Mouse (Mus musculus) large intestine, adult 2 months (tissue): ENCODE data around the gene Vmn1r91. TPM values are rescaled to one million over a fixed set of nuclear protein-coding genes. Genes with fewer than 3 reads are reported as not detected.
"Not testable (repeated sequence)": the region's sequence is repeated elsewhere in the genome, so short reads cannot be mapped to it uniquely, and the experiment has no call there.

ENCODE experiments used
- DNase-seq: peaks from one replicate; pipeline ENCODE4 v3.0.0-alpha.2; 2012; ENCODE audit warnings: low read depth, low spot score
- WGBS: fragments of 180-500 bp; shearing (Covaris S2); methylation state at CpG from one replicate; pipeline ENCODE4 v1.1.7; 2018; 5-methylcytosine and 5-hydroxymethylcytosine counted together
- polyA plus RNA-seq: library from polyadenylated mRNA; depleted of rRNA; stranded (reverse); fragments of >200 nt; gene quantifications from 2 replicates; pipeline ENCODE4 v1.2.3, GENCODE M21; 2012; rRNA removed

Gene Vmn1r91
- 0.08 and 0.12 TPM in 2 replicates for polyA plus RNA-seq

DNA sequence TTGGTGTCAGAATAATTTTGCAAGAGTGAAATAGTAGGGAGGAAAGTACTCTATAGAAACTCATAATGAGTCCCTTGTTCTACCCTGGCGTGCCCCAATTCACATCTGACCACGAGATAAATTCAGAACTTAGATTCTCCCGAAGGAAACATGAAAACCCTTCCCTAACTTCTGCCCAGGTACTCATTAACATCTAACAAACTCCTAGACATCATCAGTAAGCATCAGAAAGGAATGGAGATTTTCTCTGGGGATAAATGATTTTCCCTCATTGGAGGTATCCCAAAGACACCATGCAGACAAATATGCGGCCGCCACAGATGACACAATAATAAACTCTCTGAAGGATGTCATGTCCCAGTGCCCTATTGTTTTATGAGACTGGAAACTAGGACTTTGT, at the start of gene Vmn1r91:
Gene Vmn1r91, plus strand, starts transcription at position 301 of the 400 bp plus-strand sequence.
- WGBS = 77% methylated on average over 5 of the region's 5 CpGs
- DNase-seq = not testable (repeated sequence)

DNA sequence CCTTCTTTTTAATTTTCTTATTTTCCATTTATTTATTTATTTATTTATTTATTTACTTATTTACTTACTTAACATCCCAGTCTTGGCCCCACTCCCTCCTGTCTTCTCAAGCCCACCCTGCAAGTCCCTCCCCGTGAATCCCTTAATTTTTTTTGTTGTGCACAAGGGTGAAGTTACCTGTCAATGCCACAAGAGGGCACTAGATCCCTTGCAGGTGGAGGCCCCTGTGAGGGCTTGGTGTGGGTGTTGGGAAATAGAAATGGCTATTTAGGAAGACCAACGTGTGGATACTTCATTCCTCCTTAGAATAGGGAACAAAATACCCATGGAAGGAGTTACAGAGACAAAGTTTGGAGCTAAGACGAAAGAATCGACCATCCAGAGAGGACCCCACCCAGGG, 35.4 kb upstream of the Vmn1r91 start:
- WGBS = 68% methylated on average over 4 of the region's 4 CpGs
- not testable (repeated sequence) for DNase-seq

DNA sequence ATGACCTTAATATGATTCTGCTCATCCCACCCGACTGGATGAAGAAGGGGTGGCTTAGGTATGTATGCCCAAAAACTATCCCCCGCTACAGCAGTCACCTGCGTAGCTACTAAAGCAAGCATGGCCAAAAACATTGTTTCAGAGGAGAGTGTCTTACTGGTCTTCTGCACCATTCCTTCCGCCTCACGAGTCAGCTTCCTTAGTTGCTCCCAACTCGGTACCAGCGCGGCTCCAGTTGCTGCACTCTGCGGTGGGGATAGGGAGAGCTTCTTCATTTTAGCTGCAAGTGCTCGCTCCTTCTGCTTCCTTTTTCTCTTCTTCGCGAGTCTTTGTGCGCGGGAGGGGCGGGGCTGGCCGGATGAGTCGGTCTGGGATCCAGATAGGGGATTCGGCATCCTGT, 21.4 kb upstream of the Vmn1r91 start:
- 70% methylated on average over 18 of the region's 18 CpGs for WGBS
- DNase-seq = not testable (repeated sequence)

GRCm38 (mm10) chr7:20122479-20122878, 23.0 kb downstream of the Vmn1r91 start, which contains the start of gene Gm16442:
TSS of gene Gm16442 (minus strand) at chr7:20122579.
- not testable (repeated sequence) for DNase-seq
- WGBS = no CpG with 5 or more reads among the region's 2 CpGs

GRCm38 (mm10) chr7:20138988-20139387, 39.5 kb downstream of the Vmn1r91 start, which contains the start of gene Vmn1r93:
TSS of gene Vmn1r93 (minus strand) at chr7:20139088.
- DNase-seq = not testable (repeated sequence)
- WGBS = no CpG with 5 or more reads among the region's 5 CpGs

Other genes with a start within 250 kb of the Vmn1r91 start
- 0.19 and 0.25 TPM in 2 replicates for gene Gm19345, start 247.7 kb upstream of the Vmn1r91 start, polyA plus RNA-seq
- 0.47 and 0.66 TPM in 2 replicates for gene Ceacam16, start 238.4 kb upstream of the Vmn1r91 start, polyA plus RNA-seq
- gene Ceacam19, start 211.7 kb upstream of the Vmn1r91 start, polyA plus RNA-seq = 0.03 and 0.07 TPM in 2 replicates
- 8.8 and 13.4 TPM in 2 replicates for gene Pvr, start 178.5 kb upstream of the Vmn1r91 start, polyA plus RNA-seq
- 78.1 and 116 TPM in 2 replicates for gene Igsf23, start 148.9 kb upstream of the Vmn1r91 start, polyA plus RNA-seq
- 84.7 and 173 TPM in 2 replicates for gene Ceacam20, start 134.3 kb upstream of the Vmn1r91 start, polyA plus RNA-seq
- gene Nlrp9b, start 108.2 kb upstream of the Vmn1r91 start, polyA plus RNA-seq = 9.1 and 17.9 TPM in 2 replicates
- gene Gm16442, start 22.9 kb downstream of the Vmn1r91 start, polyA plus RNA-seq = not detected in 2 replicates
- gene Vmn1r93, start 39.4 kb downstream of the Vmn1r91 start, polyA plus RNA-seq = not detected in 2 replicates
- not detected in 2 replicates for gene Vmn1r94, start 68.7 kb downstream of the Vmn1r91 start, polyA plus RNA-seq
- not detected in 2 replicates for gene Vmn1r95, start 94.0 kb downstream of the Vmn1r91 start, polyA plus RNA-seq
- not detected in 2 replicates for gene Gm6164, start 105.9 kb downstream of the Vmn1r91 start, polyA plus RNA-seq
- not detected in 2 replicates for gene Gm4498, start 134.1 kb downstream of the Vmn1r91 start, polyA plus RNA-seq
- gene Gm5890, start 163.2 kb downstream of the Vmn1r91 start, polyA plus RNA-seq = not detected in 2 replicates
- gene Gm4133, start 234.4 kb downstream of the Vmn1r91 start, polyA plus RNA-seq = not detected in 2 replicates